Mouse (Mus musculus) forebrain, embryonic 10.5 days (tissue): ENCODE data around the gene Nsf. TPM values are rescaled to one million over a fixed set of nuclear protein-coding genes. Genes with fewer than 3 reads are reported as not detected.
"Not testable (repeated sequence)": the region's sequence is repeated elsewhere in the genome, so short reads cannot be mapped to it uniquely, and the experiment has no call there.

Source experiments
- DNase-seq: peaks from one replicate; pipeline ENCODE4 v3.0.0-alpha.2; 2017; ENCODE audit warnings: low spot score; ENCODE audit errors: extremely low spot score
- H3K27ac ChIP-seq: fragments of 300-500 bp; sonication (generic); 2 replicates; pipeline ENCODE4 v1.5.1; 2016; ENCODE audit warnings: mild to moderate bottlenecking
- H3K27me3 ChIP-seq: fragments of 300-500 bp; sonication (generic); 2 replicates; pipeline ENCODE4 v1.6.1; 2016; ENCODE audit warnings: mild to moderate bottlenecking; ENCODE audit not compliant: poor library complexity, severe bottlenecking
- H3K36me3 ChIP-seq: fragments of 300-500 bp; sonication (generic); replicated peaks from 2 replicates; pipeline ENCODE4 v1.6.1; 2016; ENCODE audit warnings: mild to moderate bottlenecking, moderate library complexity
- H3K4me1 ChIP-seq: fragments of 300-500 bp; sonication (generic); 2 replicates; pipeline ENCODE4 v1.6.1; 2016
- H3K4me3 ChIP-seq: fragments of 300-500 bp; sonication (generic); 2 replicates; pipeline ENCODE4 v1.5.1; 2016; ENCODE audit warnings: mild to moderate bottlenecking, moderate library complexity
- H3K9me3 ChIP-seq: fragments of 300-500 bp; sonication (generic); 2 replicates; pipeline ENCODE4 v1.6.1; 2016; ENCODE audit warnings: mild to moderate bottlenecking, moderate library complexity
- WGBS: fragments of 180-500 bp; shearing (Covaris S2); methylation state at CpG from one replicate; pipeline ENCODE4 v1.1.7; 2016; 5-methylcytosine and 5-hydroxymethylcytosine counted together
- polyA plus RNA-seq: library from polyadenylated mRNA; unstranded; fragments of >200 nt; fragmentation: Nextera tagmentation; extraction: Ambion mirVana; gene quantifications from 2 replicates; pipeline ENCODE4 v1.2.1, GENCODE M21; 2016

The Nsf gene
- polyA plus RNA-seq, 1 experiment from 2014 or later, result 55.3 TPM

DNA sequence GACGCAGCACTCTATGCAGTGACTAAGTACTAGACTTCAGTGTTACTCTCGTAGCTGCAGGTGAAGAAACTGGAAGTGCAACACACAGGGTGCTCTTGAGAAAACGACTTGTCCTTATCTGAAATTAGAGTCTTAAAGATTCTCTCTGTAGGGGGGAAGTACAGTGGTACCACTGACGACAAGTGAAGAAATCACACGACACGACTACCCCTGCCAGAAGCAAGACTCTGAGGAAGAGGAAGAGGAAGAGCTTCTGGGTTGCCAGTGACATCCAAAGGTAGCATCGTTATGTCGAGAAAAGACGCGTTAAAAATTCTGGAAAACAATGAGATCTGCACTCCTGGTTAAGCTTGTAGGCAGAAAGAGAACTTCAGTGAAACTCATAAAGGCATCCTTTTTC is 70.1 kb downstream of the Nsf start:
- Histone ChIP-seq H3K4me3 (no peak overlapping the region), H3K27me3 (peaks cover 7% of the 10 kb centered on the region; the same call in 1 of the 2 replicates), H3K36me3 (peaks cover 47% of the 10 kb centered on the region), H3K9me3 (no peaks in the 10 kb centered on the region), H3K4me1 (peaks cover 25% of the 10 kb centered on the region), H3K27ac (no peak overlapping the region)
- 92% methylated on average over 10 of the region's 10 CpGs for WGBS
- no peak for DNase-seq

DNA sequence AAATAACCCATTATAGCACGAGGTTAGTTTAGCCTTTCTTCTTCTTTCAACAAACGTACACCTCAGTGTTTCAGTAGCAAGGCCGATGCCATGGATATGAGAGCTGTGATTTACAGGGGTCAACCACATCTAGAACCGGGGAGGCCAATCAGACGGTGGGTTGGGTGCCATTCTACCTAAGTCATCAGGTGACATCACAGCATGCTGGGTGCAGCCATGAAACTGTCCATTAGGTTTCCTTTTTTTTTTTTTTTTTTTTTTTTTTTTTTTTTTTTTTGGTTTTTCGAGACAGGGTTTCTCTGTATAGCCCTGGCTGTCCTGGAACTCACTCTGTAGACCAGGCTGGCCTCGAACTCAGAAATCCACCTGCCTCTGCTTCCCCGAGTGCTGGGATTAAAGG is 74.4 kb downstream of the Nsf start:
- not testable (repeated sequence) for H3K27me3 ChIP-seq, DNase-seq

DNA sequence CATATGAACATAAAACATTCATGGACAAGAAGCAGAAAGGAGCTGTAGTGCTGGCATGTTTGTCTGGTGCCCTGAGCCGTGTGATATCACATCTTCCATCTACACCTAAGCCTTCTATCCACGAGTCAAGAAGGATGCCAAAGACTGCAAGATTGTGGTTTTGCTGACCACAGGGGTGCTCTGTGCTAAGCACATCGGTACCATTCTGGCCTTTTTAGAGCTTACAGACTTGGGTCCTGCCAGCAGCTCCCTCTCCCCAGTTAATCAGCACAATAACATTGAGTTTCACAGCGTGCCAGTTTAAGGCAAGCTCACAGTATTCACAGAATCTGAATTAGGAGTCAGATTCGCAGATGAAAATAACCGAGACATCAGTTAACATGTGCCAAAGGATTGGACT is 75.4 kb downstream of the Nsf start:
- Histone ChIP-seq H3K9me3 (no peaks in the 10 kb centered on the region), H3K27ac (no peak overlapping the region), H3K36me3 (peaks cover 47% of the 10 kb centered on the region), H3K4me3 (no peak overlapping the region), H3K4me1 (no peaks in the 10 kb centered on the region), H3K27me3 (no peaks in the 10 kb centered on the region)
- DNase-seq, result no peak
- 89% methylated on average over 6 of the region's 6 CpGs for WGBS

More for the DNA sequence above, 74.4 kb downstream of the Nsf start:
- H3K27ac ChIP-seq, H3K9me3 ChIP-seq, H3K4me3 ChIP-seq, H3K4me1 ChIP-seq: not testable (repeated sequence)
- peaks cover 50% of the 10 kb centered on the region for H3K36me3 ChIP-seq
- 93% methylated on average over 7 of the region's 8 CpGs for WGBS

DNA sequence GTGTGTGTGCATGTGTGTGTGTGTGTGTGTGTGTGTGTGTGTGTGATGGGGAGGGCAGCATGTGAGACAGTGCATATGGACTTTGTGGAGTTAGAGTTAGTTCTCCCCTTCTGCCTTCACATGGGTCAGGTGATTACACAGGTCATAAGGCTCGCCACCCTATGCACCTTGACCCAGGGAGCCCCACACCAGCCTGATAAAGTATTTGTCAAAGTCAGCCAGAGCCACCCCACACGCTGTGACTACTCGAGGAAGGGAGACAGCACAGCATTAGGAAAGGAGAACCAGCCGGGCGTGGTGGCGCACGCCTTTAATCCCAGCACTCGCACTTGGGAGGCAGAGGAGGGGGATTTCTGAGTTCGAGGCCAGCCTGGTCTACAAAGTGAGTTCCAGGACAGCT is 83.5 kb downstream of the Nsf start:
- peaks cover 50% of the 10 kb centered on the region for H3K36me3 ChIP-seq
- H3K4me3 ChIP-seq, result no peak overlapping the region
- no peak for DNase-seq
- H3K27ac ChIP-seq, result no peak overlapping the region
- 85% methylated on average over 9 of the region's 9 CpGs for WGBS
- no peaks in the 10 kb centered on the region for H3K9me3 ChIP-seq
- no peaks in the 10 kb centered on the region for H3K27me3 ChIP-seq
- peaks cover 5% of the 10 kb centered on the region for H3K4me1 ChIP-seq

DNA sequence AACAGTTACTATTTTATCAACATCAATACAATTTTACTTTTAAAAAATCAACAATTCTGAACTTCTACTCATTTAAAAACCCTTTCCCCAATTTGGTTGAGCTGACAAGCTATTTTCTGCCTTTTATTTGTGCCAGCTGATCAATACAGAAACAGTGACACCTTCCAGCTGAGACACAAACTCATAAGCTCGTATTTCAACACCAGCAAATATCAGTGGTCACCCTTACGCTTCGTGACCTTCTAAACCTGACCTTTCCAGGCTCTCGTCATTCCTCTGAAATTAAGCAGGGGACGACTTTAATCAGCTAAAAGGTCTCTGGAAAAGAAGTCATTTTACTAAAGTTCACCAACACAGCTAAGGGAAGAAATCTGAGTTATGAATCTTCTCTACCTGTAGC is 86.2 kb downstream of the Nsf start:
- WGBS, result 62% methylated on average over 5 of the region's 5 CpGs
- DNase-seq, result no peak
- Histone ChIP-seq H3K4me3 (no peak overlapping the region), H3K36me3 (peaks cover 42% of the 10 kb centered on the region), H3K4me1 (peaks cover 5% of the 10 kb centered on the region), H3K9me3 (no peaks in the 10 kb centered on the region), H3K27ac (no peak overlapping the region), H3K27me3 (no peaks in the 10 kb centered on the region)

DNA sequence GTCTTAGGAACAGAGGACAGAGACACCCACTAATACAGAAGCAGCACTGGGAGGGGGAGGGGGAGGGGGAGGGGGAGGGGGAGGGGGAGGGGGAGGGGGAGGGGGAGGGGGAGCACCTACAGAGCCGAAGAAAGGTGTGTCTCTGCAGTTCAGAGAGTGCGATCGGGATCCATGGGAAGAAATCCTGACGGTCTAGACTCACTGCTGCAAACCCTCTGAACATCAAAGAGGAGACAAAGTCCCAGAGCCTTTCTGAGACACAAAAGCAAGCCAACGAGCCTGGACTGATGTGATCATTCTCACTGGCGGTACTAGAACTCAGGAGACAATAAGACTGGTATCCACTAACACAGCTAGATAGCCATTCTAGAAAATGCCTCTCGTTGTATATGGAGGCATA is 88.5 kb downstream of the Nsf start:
- Histone ChIP-seq H3K4me1 (peaks cover 8% of the 10 kb centered on the region), H3K4me3 (no peak overlapping the region), H3K9me3 (no peaks in the 10 kb centered on the region), H3K27ac (no peak overlapping the region), H3K27me3 (no peaks in the 10 kb centered on the region), H3K36me3 (peaks cover 41% of the 10 kb centered on the region)
- no peak for DNase-seq
- WGBS, result 68% methylated on average over 7 of the region's 7 CpGs

DNA sequence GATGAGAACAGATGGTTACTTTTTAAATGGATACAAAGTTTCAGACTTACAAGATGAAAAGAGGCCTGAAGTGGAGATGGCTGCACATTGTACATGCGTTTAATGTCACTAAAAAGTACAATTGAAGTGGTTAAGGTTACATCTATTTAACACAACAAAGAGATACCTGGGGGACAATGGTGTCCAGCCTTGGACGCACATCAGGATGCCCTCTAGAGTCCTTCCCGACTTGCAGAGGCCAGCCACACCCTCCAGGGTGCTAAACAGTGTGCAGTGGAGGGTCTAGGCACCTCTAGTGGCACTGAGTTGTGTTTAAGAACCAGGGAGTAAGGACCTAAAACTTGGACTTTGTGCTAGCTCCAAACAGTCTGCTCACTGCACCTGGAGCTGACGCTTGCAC is 89.4 kb downstream of the Nsf start:
- peaks cover 15% of the 10 kb centered on the region for H3K4me1 ChIP-seq
- peaks cover 49% of the 10 kb centered on the region for H3K36me3 ChIP-seq
- H3K9me3 ChIP-seq, result no peaks in the 10 kb centered on the region
- no peak overlapping the region for H3K4me3 ChIP-seq
- no peak overlapping the region for H3K27ac ChIP-seq
- DNase-seq, result no peak
- H3K27me3 ChIP-seq, result no peaks in the 10 kb centered on the region
- WGBS, result 89% methylated on average over 4 of the region's 4 CpGs

DNA sequence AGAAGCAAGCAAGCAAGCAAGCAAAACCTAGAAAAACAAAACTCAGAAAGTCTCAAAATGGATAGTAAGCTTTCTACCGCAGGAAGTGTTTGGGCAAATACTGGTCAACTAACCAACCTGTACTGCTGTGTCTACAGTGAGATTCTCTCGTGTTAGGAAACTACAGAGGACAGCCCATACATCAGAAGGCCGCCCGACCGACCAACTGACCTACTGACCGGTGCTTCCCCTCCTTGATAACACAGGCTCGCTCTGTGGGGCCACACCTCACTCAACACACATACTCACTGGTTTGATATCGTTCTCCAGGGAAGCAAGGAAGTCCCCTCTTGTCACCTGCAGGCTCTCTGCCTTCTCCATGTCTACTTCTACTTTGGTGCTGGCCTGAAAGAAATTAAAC is 90.9 kb downstream of the Nsf start:
- 92% methylated on average over 8 of the region's 8 CpGs for WGBS
- Histone ChIP-seq H3K36me3 (peaks cover 58% of the 10 kb centered on the region), H3K27ac (no peak overlapping the region), H3K4me3 (no peak overlapping the region), H3K27me3 (no peaks in the 10 kb centered on the region), H3K4me1 (peaks cover 15% of the 10 kb centered on the region), H3K9me3 (no peaks in the 10 kb centered on the region)
- DNase-seq, result no peak

DNA sequence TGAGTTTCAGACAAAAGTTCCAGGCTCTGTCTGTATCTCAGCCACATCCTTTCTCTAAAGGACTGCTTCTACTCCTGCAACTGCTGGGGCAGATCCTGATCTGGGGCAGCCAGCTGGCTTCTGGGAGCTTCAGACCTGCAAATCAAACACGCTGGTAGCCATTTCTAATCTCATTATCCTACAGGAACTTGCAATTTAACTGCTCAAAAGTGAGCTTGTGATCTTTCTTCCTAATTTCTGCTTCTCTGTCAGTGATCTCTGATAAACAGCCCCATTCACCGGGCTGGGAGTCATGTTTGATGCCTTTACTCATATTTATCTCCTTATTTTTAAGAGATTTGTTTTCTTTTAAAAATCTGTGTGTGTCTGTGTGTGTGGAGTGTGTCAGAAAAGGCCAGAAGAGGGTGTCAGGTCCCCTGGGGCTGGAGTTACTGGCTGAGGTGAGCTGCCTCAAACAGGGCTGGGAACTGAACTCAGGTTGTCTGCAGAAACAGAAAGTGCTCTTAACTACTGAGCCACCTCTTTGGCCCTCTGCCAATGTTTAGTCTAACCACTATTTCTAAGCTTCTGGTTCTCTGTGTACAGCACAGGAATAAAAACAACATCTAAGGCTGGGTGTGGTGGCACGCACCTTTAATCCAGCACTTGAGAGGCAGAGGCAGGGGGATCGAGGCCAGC is 93.8 kb downstream of the Nsf start:
- H3K27me3 ChIP-seq, result no peaks in the 10 kb centered on the region
- peaks cover 56% of the 10 kb centered on the region for H3K36me3 ChIP-seq
- no peak overlapping the region for H3K4me3 ChIP-seq
- no peaks in the 10 kb centered on the region for H3K9me3 ChIP-seq
- no peak for DNase-seq
- peaks cover 21% of the 10 kb centered on the region for H3K4me1 ChIP-seq
- H3K27ac ChIP-seq, result peak overlapping the region; percentile 60; the same call in 1 of the 2 replicates
- WGBS, result 67% methylated on average over 4 of the region's 4 CpGs

DNA sequence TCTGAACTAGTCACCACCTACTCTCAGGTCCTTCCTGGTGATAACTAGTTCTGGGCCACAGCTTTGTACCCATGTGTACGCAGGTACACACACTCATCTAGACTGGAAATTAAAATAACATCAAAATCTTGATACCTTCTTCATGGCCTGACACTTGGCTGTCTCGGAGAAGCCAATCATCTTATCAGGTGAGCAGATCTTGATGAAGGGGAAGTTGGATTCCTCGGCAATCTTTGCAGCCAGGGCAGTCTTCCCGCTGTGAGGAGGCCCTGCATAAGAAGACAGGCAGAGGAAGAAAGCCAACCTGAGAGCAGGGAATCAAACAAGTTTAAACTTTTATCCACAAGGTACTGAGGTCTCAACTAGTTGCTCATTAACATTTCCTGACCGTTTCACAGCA is 95.1 kb downstream of the Nsf start:
- 72% methylated on average over 5 of the region's 5 CpGs for WGBS
- no peak for DNase-seq
- peaks cover 34% of the 10 kb centered on the region for H3K4me1 ChIP-seq
- 0 out of 2 replicates have a peak, but pooled peaks cover under 1% of the 10 kb centered on the region for H3K27me3 ChIP-seq
- no peaks in the 10 kb centered on the region for H3K9me3 ChIP-seq
- peaks cover 54% of the 10 kb centered on the region for H3K36me3 ChIP-seq
- H3K4me3 ChIP-seq, result no peak overlapping the region
- H3K27ac ChIP-seq, result no peak overlapping the region

DNA sequence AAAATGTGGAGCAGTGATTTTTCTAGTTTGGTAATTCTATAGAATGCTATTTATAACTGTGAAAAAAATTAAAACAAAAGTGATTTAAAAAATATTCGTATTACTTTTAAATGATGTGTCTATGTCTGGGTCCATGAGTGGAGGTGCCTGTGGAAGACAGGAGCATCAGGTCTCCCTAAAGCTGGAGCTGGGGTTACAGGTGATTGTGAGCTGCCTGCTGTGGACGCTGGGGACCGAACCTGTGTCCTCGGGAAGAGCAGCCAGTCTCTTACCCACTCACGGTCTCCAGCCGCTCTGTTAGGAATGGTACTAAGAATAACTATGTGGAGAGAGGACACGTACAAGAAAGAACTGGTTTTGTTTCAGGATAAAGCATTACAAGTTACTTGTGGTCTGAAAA is 97.2 kb downstream of the Nsf start:
- no peak for DNase-seq
- H3K36me3 ChIP-seq, result peaks cover 43% of the 10 kb centered on the region
- H3K27ac ChIP-seq, result no peak overlapping the region
- H3K4me1 ChIP-seq, result peaks cover 53% of the 10 kb centered on the region
- H3K9me3 ChIP-seq, result no peaks in the 10 kb centered on the region
- WGBS, result 95% methylated on average over 7 of the region's 7 CpGs
- peaks cover 17% of the 10 kb centered on the region; the same call in 1 of the 2 replicates for H3K27me3 ChIP-seq
- H3K4me3 ChIP-seq, result no peak overlapping the region

DNA sequence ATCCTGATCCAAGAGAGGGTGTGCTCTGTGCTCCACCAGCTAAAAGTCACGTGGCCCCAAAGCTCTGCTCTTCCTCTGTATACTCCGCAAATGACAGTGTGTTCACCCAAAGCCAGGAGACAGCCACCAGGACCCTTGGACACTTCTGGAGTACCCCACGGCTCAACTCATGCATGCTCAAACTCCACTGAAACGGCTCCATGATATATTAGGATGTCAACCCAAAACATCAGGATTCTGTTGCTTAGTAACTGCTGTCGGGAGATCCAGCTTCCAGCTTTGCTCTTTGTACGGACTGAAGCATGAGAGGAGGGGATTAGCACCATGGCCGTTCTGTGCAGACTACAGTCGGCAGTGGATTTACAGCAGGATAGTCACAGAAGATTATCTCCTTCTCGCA is 99.6 kb downstream of the Nsf start:
- peaks cover 21% of the 10 kb centered on the region for H3K36me3 ChIP-seq
- H3K9me3 ChIP-seq, result no peaks in the 10 kb centered on the region
- peaks cover 40% of the 10 kb centered on the region for H3K4me1 ChIP-seq
- peak; percentile 32 for DNase-seq
- H3K4me3 ChIP-seq, result no peak overlapping the region
- WGBS, result 28% methylated on average over 9 of the region's 9 CpGs
- H3K27ac ChIP-seq, result peak overlapping the region; percentile 63; the same call in 1 of the 2 replicates
- peaks cover 18% of the 10 kb centered on the region; the same call in 1 of the 2 replicates for H3K27me3 ChIP-seq

DNA sequence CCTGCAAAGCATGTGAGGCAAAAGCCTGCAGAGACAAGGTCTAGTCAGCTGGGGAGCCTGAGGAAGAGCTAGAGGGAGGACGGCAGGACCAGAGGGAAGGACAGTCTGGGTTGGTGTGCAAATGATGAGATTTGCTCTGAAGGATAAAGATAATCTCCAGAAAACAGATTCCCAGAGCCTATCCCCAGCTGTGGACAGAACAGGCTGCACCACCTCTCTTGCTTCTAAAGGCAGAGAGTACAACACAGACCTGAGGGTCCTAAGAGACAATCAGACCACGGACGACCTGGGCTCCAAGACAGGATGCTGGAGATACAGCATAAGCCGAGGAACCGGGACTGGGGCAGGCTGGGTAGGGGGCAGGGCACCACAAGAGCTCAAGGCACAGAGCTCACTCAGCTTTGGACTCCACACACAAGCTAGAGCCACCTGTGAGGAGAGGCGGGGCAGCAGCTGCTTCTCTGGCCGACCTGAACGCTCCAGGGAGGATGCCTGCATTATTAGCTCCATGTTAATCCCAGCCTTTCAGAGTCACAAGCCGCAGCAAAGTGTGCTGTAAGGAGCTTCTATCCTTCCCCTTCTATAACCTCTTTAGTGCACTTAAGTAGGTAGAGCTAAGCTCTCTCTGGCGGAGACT is 100.5 kb downstream of the Nsf start:
- peak overlapping the region; percentile 71 for H3K27ac ChIP-seq
- DNase-seq, result no peak

More for the DNA sequence above, 100.5 kb downstream of the Nsf start:
- Histone ChIP-seq H3K4me1 (peaks cover 39% of the 10 kb centered on the region), H3K9me3 (no peaks in the 10 kb centered on the region), H3K4me3 (no peak overlapping the region; the same call in 1 of the 2 replicates), H3K36me3 (peaks cover 13% of the 10 kb centered on the region), H3K27me3 (peaks cover 18% of the 10 kb centered on the region; the same call in 1 of the 2 replicates)
- WGBS, result 10% methylated on average over 10 of the region's 10 CpGs
